Mouse (Mus musculus) cerebellum, adult 2 months (tissue): ENCODE data around the gene Zfhx3.

Source experiments
- CTCF ChIP-seq: fragments of 200-500 bp; IDR thresholded peaks from 2 replicates; pipeline ENCODE4 v1.5.1; 2011; ENCODE audit warnings: low read depth, mild to moderate bottlenecking, control low read depth, low read length, moderate library complexity, borderline replicate concordance; ENCODE audit not compliant: insufficient read depth
- POLR2A ChIP-seq: fragments of 200-500 bp; IDR thresholded peaks from 2 replicates; pipeline ENCODE4 v1.6.1; 2011; ENCODE audit warnings: low read length, control low read depth, borderline replicate concordance; ENCODE audit not compliant: insufficient read depth

GRCm38 (mm10) chr8:108803017-108803416 lies 860.6 kb downstream of the Zfhx3 start:
- TF ChIP-seq POLR2A: no peak
- no peak for TF ChIP-seq CTCF
